Mouse (Mus musculus): ENCODE measurements around the gene Ncf4. TPM values are rescaled to one million over a fixed set of nuclear protein-coding genes. Genes with fewer than 3 reads are reported as not detected.

Ncf4 gene
- total RNA-seq, 4 experiments from 2014 or later = 1.2 to 5.0 (median 1.7) TPM

- no peak for DNase-seq (ENCODE audit: low spot score in 2 of 2)
Measured at GRCm38 (mm10) chr15:78309865-78310264, 65.3 kb downstream of the Ncf4 start.

GRCm38 (mm10) chr15:78310971-78311370 lies 66.4 kb downstream of the Ncf4 start:
- no peak for DNase-seq (ENCODE audit: low spot score in 2 of 2)

Small RNA genes within 50 kb of the gene (microRNA-seq; reads per million reads assigned to microRNA genes)
- gene Mir7676-1 = 0 reads per million in 2 experiments

Other genes with a start within 250 kb of the Ncf4 start
- gene Cacng2, start 124.8 kb upstream of the Ncf4 start, total RNA-seq (2022) = 10 to 100 TPM; 30.6 to 36.9 (median 33.2) TPM
- gene Ift27, start 70.7 kb upstream of the Ncf4 start, total RNA-seq (2022) = 10 to 100 TPM; 20.4 to 29.8 (median 25.7) TPM
- 10 to 100 TPM; 58.2 to 61.8 (median 60.5) TPM for gene Pvalb, start 38.4 kb upstream of the Ncf4 start, total RNA-seq (2022)
- 1 to 10 TPM; 1.4 to 4.5 (median 2.9) TPM for gene Csf2rb2, start 60.9 kb downstream of the Ncf4 start, total RNA-seq (2022)
- 1 to 10 TPM; 1.8 to 9.4 (median 4.4) TPM for gene Csf2rb, start 81.0 kb downstream of the Ncf4 start, total RNA-seq (2022)
- not detected for gene Tex33, start 151.1 kb downstream of the Ncf4 start, total RNA-seq (2022)
- gene Tst, start 161.1 kb downstream of the Ncf4 start, total RNA-seq (2022) = 10 to 100 TPM; 36.9 to 47.4 (median 42.3) TPM
- 10 to 100 TPM; 23.1 to 38.1 (median 30.3) TPM for gene Mpst, start 161.6 kb downstream of the Ncf4 start, total RNA-seq (2022)
- gene Kctd17, start 183.8 kb downstream of the Ncf4 start, total RNA-seq (2022) = 100 to 1,000 TPM; 245 to 269 (median 260) TPM
- gene Tmprss6, start 223.8 kb downstream of the Ncf4 start, total RNA-seq (2022) = 1 to 10 TPM; 1.7 to 3.1 (median 2.9) TPM

Data from layer of hippocampus, adult 8-10 months (tissue).